Mouse (Mus musculus) CH12.LX (cell line): ENCODE measurements around the gene Rgl1. TPM values are rescaled to one million over a fixed set of nuclear protein-coding genes. Genes with fewer than 3 reads are reported as not detected.
A peak's percentile ranks its signal among the peaks of the same experiment; 100 is the strongest.

Experiments used
- DNase-seq: peaks from one replicate; pipeline ENCODE4 v3.0.0-alpha.2; 2013; ENCODE audit errors: extremely low read depth
- H3K27ac ChIP-seq: 2 replicates; pipeline ENCODE4 v1.5.1; 2012; ENCODE audit warnings: low read depth, mild to moderate bottlenecking, control low read depth, moderate library complexity; ENCODE audit not compliant: insufficient read depth
- H3K27me3 ChIP-seq: replicated peaks from 2 replicates; pipeline ENCODE3; 2012; ENCODE audit warnings: inconsistent platforms
- H3K36me3 ChIP-seq, 2 experiments: replicated peaks in 1 of 2; 2 replicates each; pipeline versions ENCODE3 to v1.6.1; 2012; ENCODE audit warnings: inconsistent platforms in 1 of 2, low read length in 1 of 2, mild to moderate bottlenecking in 1 of 2, mixed read lengths in 1 of 2, moderate library complexity in 1 of 2; ENCODE audit not compliant: control insufficient read depth in 1 of 2, insufficient read depth in 1 of 2
- H3K4me1 ChIP-seq, 2 experiments: 2 replicates each; pipeline ENCODE4 v1.6.1; 2012; ENCODE audit warnings: inconsistent platforms in 1 of 2, moderate library complexity in 1 of 2; ENCODE audit not compliant: insufficient read depth in 2 of 2, control insufficient read depth in 1 of 2
- H3K4me2 ChIP-seq: 2 replicates; pipeline ENCODE4 v1.6.1; 2012; ENCODE audit warnings: low read depth, mild to moderate bottlenecking, control low read depth; ENCODE audit not compliant: poor library complexity, insufficient read depth, severe bottlenecking
- H3K4me3 ChIP-seq, 3 experiments: fragments of 150-350 bp in 1 of 3; sonication (generic) in 1 of 3; replicated peaks in 1 of 3; 2 replicates each; pipeline versions ENCODE3 to v1.5.1; 2011 to 2012; ENCODE audit warnings: low read depth in 2 of 3, low read length in 2 of 3, mild to moderate bottlenecking in 2 of 3, moderate library complexity in 2 of 3, control low read depth in 1 of 3, improper control_type of control experiment in 1 of 3, inconsistent platforms in 1 of 3, mixed read lengths in 1 of 3; ENCODE audit not compliant: poor library complexity in 1 of 3
- H3K79me2 ChIP-seq: replicated peaks from 2 replicates; pipeline ENCODE4 v1.6.1; 2012; ENCODE audit warnings: mild to moderate bottlenecking, moderate library complexity; ENCODE audit not compliant: control insufficient read depth, poor library complexity, insufficient read depth, severe bottlenecking; ENCODE audit errors: extremely low read depth
- H3K9ac ChIP-seq: 2 replicates; pipeline ENCODE4 v1.6.1; 2012; ENCODE audit warnings: low read depth, mild to moderate bottlenecking, control low read depth, moderate library complexity; ENCODE audit not compliant: insufficient read depth
- H3K9me3 ChIP-seq: replicated peaks from 2 replicates; pipeline ENCODE3; 2012; ENCODE audit warnings: low read length, inconsistent platforms, mixed read lengths
- CHD1 ChIP-seq: IDR thresholded peaks from 2 replicates; pipeline ENCODE4 v1.6.1; 2012; ENCODE audit warnings: low read depth, low read length, improper control_type of control experiment, inconsistent platforms
- ELF1 ChIP-seq: IDR thresholded peaks from 2 replicates; pipeline ENCODE4 v1.6.1; 2014; ENCODE audit warnings: low read depth, mild to moderate bottlenecking, inconsistent platforms, low read length, improper control_type of control experiment
- ETS1 ChIP-seq: conservative IDR thresholded peaks from 2 replicates; pipeline ENCODE4 v1.6.1; 2012; ENCODE audit warnings: low read depth, mild to moderate bottlenecking, inconsistent platforms, low read length, improper control_type of control experiment, moderate library complexity
- GABPA ChIP-seq: IDR thresholded peaks from 2 replicates; pipeline ENCODE4 v1.6.1; 2012; ENCODE audit warnings: low read depth, low read length, improper control_type of control experiment, inconsistent platforms; ENCODE audit not compliant: insufficient replicate concordance
- HCFC1 ChIP-seq: IDR thresholded peaks from 2 replicates; pipeline ENCODE4 v1.6.1; 2012; ENCODE audit warnings: low read depth, mild to moderate bottlenecking, inconsistent platforms, low read length, improper control_type of control experiment
- JUN ChIP-seq: IDR thresholded peaks from 2 replicates; pipeline ENCODE4 v1.6.1; 2011; ENCODE audit warnings: low read depth, mild to moderate bottlenecking, low read length, improper control_type of control experiment, moderate library complexity; ENCODE audit not compliant: insufficient read depth
- JUND ChIP-seq: conservative IDR thresholded peaks from 2 replicates; pipeline ENCODE4 v1.6.1; 2011; ENCODE audit warnings: low read depth, low read length, improper control_type of control experiment
- KAT2A ChIP-seq: IDR thresholded peaks from 2 replicates; pipeline ENCODE4 v1.6.1; 2012; ENCODE audit warnings: low read length, improper control_type of control experiment, inconsistent platforms; ENCODE audit not compliant: insufficient replicate concordance
- MAZ ChIP-seq: IDR thresholded peaks from 2 replicates; pipeline ENCODE4 v1.6.1; 2012; ENCODE audit warnings: low read depth, mild to moderate bottlenecking, inconsistent platforms, low read length, improper control_type of control experiment, moderate library complexity
- NELFE ChIP-seq: IDR thresholded peaks from 2 replicates; pipeline ENCODE4 v1.6.1; 2011; ENCODE audit warnings: low read depth, low read length, improper control_type of control experiment
- RAD21 ChIP-seq: IDR thresholded peaks from 2 replicates; pipeline ENCODE4 v1.6.1; 2011; ENCODE audit warnings: low read depth, mild to moderate bottlenecking, low read length, improper control_type of control experiment, moderate library complexity
- RCOR1 ChIP-seq: conservative IDR thresholded peaks from 2 replicates; pipeline ENCODE4 v1.6.1; 2012; ENCODE audit warnings: low read depth, mild to moderate bottlenecking, inconsistent platforms, low read length, improper control_type of control experiment
- SIN3A ChIP-seq: IDR thresholded peaks from 2 replicates; pipeline ENCODE4 v1.6.1; 2012; ENCODE audit warnings: low read length, improper control_type of control experiment, inconsistent platforms
- TCF12 ChIP-seq: IDR thresholded peaks from 2 replicates; pipeline ENCODE4 v1.6.1; 2014; ENCODE audit warnings: low read depth, mild to moderate bottlenecking, inconsistent platforms, low read length, improper control_type of control experiment
- dilution Hi-C: fragments of 300-500 bp; cut with MboI; formaldehyde crosslinking; loops from 2 replicates; pipeline ENCODE4 v1.14.3; 2020; ENCODE audit warnings: low sequenced_read_pairs; ENCODE audit not compliant: extremely low pct_unique_long_range_greater_than_20kb, extremely low pct_ligation_motif_present
- in situ Hi-C: fragments of 300-500 bp; cut with MboI; formaldehyde crosslinking; loops from 3 replicates; pipeline ENCODE4 v1.14.3; 2019; ENCODE audit warnings: low sequenced_read_pairs, low pct_ligation_motif_present, low pct_unique_long_range_greater_than_20kb, mixed read lengths
- polyA plus RNA-seq: library from polyadenylated mRNA; unstranded; fragments of >175 nt; gene quantifications from 2 replicates; pipeline ENCODE4 v1.2.1, GENCODE M21; 2012; ENCODE audit warnings: low read depth; ENCODE audit not compliant: insufficient read length
- total RNA-seq, 2 experiments: library from RNA; depleted of rRNA; stranded (reverse); fragments of 300-350 nt in 1 of 2; fragments of >200 nt in 1 of 2; gene quantifications; 2 replicates each; pipeline ENCODE4 v1.2.3; 2012 to 2014

The Rgl1 gene
- total and polyA plus RNA-seq, 3 experiments: 0.25 to 1.7 (median 0.74) TPM

DNA sequence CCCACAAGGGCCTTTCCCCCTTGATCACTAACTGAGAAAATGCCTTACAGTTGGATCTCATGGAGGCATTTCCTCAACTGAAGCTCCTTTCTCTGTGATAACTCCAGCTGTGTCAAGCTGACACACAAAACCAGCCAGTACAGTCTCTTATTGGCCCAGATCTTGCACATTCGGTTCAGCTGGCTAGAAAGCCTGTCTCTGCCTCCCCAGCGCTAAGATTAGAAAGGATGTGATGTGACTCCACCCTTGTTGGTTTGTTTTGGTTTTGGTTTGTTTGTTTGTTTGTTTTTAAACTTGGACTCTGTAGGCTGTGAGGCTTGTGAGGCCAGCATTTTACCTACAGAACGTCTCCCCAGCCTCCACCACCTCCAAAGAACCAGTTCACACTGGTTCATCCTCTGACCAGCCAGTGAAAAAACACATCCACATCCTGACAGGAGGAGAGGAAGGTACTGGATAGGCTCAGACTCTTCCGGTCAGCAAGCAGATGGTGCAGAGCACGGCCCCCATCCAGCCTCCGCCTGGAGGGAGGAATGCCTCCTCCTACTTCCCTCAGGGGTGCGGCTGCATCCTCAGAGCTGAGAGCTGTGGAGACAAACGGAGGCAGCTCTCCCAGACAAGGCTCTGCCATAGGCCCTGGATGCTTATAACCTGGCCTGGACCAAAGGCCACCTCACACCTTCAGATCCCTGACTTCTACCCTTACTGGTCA, 43.5 kb upstream of the Rgl1 start:
- Histone ChIP-seq H3K27me3 (no peaks in the 10 kb centered on the region), H3K9me3 (no peaks in the 10 kb centered on the region), H3K4me1 (peaks cover 13 to 55% of the 10 kb centered on the region in 2 experiments), H3K4me3 (no peak overlapping the region), H3K36me3 (peaks cover 29 to 48% of the 10 kb centered on the region in 2 experiments)
- dilution Hi-C loops: no loop called here
- TF ChIP-seq JUN (no peak), SIN3A (no peak), TCF12 (no peak), ETS1 (no peak), HCFC1 (no peak), MAZ (no peak), RCOR1 (no peak), GABPA (no peak), RAD21 (no peak), ELF1 (no peak), JUND (no peak), NELFE (no peak), KAT2A (no peak)
- TF ChIP-seq, all 38 proteins: peak for 0
- no peak for DNase-seq
- H3K4me2 ChIP-seq: peak overlapping the region; percentile 69; the same call in 1 of the 2 replicates
- peaks cover 19% of the 10 kb centered on the region for H3K79me2 ChIP-seq
- no peak overlapping the region for H3K27ac ChIP-seq
- in situ Hi-C loops: no loop called here
- H3K9ac ChIP-seq: no peak overlapping the region

DNA sequence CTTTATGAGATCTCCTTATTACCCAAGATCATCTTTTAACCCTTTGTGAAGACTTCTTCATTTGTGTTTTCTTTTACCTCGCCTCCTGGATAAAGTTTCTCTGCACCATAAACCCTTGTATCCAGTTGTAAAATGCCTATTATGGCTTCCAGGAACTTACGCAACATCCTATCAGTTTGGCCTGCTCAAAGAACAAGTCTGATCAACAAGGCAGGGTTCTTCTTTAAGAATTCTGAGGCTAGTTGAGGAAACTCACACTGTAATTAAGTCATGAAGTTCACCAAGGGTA, 42.2 kb upstream of the Rgl1 start:
- H3K4me3 ChIP-seq: peak overlapping the region; percentile 63 to 73 (median 65)
- peak overlapping the region; percentile 92 for H3K9ac ChIP-seq

More for the DNA sequence above, 42.2 kb upstream of the Rgl1 start:
- TF ChIP-seq HCFC1 (no peak), CHD1 (0 out of 2 replicates have a peak, but pooled peaks have one; percentile 39)
- peak overlapping the region; percentile 69 for H3K4me2 ChIP-seq
- peaks cover 11 to 43% of the 10 kb centered on the region in 2 experiments for H3K4me1 ChIP-seq
- no peak for DNase-seq
- no peak overlapping the region for H3K27ac ChIP-seq
- H3K9me3 ChIP-seq: no peaks in the 10 kb centered on the region
- H3K79me2 ChIP-seq: peaks cover 19% of the 10 kb centered on the region
- H3K36me3 ChIP-seq: peaks cover 19 to 35% of the 10 kb centered on the region in 2 experiments
- dilution Hi-C loops (no loop called here), in situ Hi-C loops (no loop called here)
- no peaks in the 10 kb centered on the region for H3K27me3 ChIP-seq
